Mouse (Mus musculus) ES-E14 (cell line): ENCODE data around the gene Mtmr14. TPM values are rescaled to one million over a fixed set of nuclear protein-coding genes. Genes with fewer than 3 reads are reported as not detected.

ENCODE experiments used
- DNase-seq: peaks from one replicate; pipeline ENCODE4 v3.0.0-alpha.2; 2013; ENCODE audit warnings: low read depth, low spot score
- H3K27ac ChIP-seq: 2 replicates; pipeline ENCODE4 v1.5.1; 2012; ENCODE audit warnings: low read depth, mild to moderate bottlenecking, low read length, moderate library complexity, mixed read lengths; ENCODE audit not compliant: poor library complexity, insufficient read depth, severe bottlenecking
- H3K36me3 ChIP-seq: 2 replicates; pipeline ENCODE4 v1.6.1; 2012; ENCODE audit warnings: mild to moderate bottlenecking, low read length, moderate library complexity, mixed read lengths; ENCODE audit not compliant: control insufficient read depth, poor library complexity, insufficient read depth, severe bottlenecking
- H3K4me1 ChIP-seq, 2 experiments: fragments of 150-350 bp in 1 of 2; sonication (generic) in 1 of 2; 2 replicates each; pipeline ENCODE4 v1.6.1; 2012; ENCODE audit warnings: low read length in 2 of 2, mild to moderate bottlenecking in 1 of 2, mixed read lengths in 1 of 2; ENCODE audit not compliant: control insufficient read depth in 2 of 2, insufficient read depth in 2 of 2, poor library complexity in 1 of 2
- H3K4me3 ChIP-seq, 2 experiments: fragments of 150-350 bp in 1 of 2; sonication (generic) in 1 of 2; 2 replicates each; pipeline ENCODE4 v1.5.1; 2012; ENCODE audit warnings: low read length in 2 of 2, low read depth in 1 of 2, mild to moderate bottlenecking in 1 of 2, mixed read lengths in 1 of 2; ENCODE audit not compliant: insufficient read depth in 1 of 2, poor library complexity in 1 of 2, severe bottlenecking in 1 of 2
- H3K9ac ChIP-seq: 2 replicates; pipeline ENCODE4 v1.6.1; 2012; ENCODE audit warnings: low read depth, mild to moderate bottlenecking, low read length, mixed read lengths; ENCODE audit not compliant: poor library complexity, insufficient read depth, severe bottlenecking
- H3K9me3 ChIP-seq: fragments of 150-350 bp; sonication (generic); 2 replicates; pipeline ENCODE4 v1.6.1; 2012; ENCODE audit warnings: low read depth, mild to moderate bottlenecking, low read length; ENCODE audit not compliant: control insufficient read depth, insufficient read depth
- CHD2 ChIP-seq: IDR thresholded peaks from 2 replicates; pipeline ENCODE4 v1.6.1; 2014; ENCODE audit warnings: mild to moderate bottlenecking, low read depth, low read length, inconsistent platforms
- HCFC1 ChIP-seq: IDR thresholded peaks from 2 replicates; pipeline ENCODE4 v1.6.1; 2012; ENCODE audit warnings: low read length, inconsistent platforms, borderline replicate concordance; ENCODE audit not compliant: insufficient read depth
- MAFK ChIP-seq: IDR thresholded peaks from 2 replicates; pipeline ENCODE4 v1.6.1; 2014; ENCODE audit warnings: mild to moderate bottlenecking, low read depth, low read length, inconsistent platforms; ENCODE audit not compliant: insufficient read depth
- ZC3H11A ChIP-seq: IDR thresholded peaks from 2 replicates; pipeline ENCODE4 v1.6.1; 2012; ENCODE audit warnings: low read depth, mild to moderate bottlenecking, inconsistent platforms, low read length, borderline replicate concordance
- ZNF384 ChIP-seq: IDR thresholded peaks from 2 replicates; pipeline ENCODE4 v1.6.1; 2012; ENCODE audit warnings: low read depth, low read length, inconsistent platforms
- in situ Hi-C, 2 experiments: fragments of 600-800 bp; cut with MboI; formaldehyde crosslinking; loops; one replicate each; pipeline ENCODE4 v1.15.1; 2025; ENCODE audit warnings: low sequenced_read_pairs in 2 of 2, inconsistent platforms in 1 of 2; ENCODE audit not compliant: unreplicated experiment in 2 of 2
- total RNA-seq: library from RNA; depleted of rRNA; stranded (reverse); fragments of 300-350 nt; gene quantifications from 2 replicates; pipeline ENCODE4 v1.2.3, GENCODE M21; 2012

Gene Mtmr14
- total RNA-seq, 1 experiment = 42.4 TPM

GRCm38 (mm10) chr6:113254899-113255298 is 17.3 kb downstream of the Mtmr14 start:
- TF ChIP-seq ZNF384 (no peak), CHD2 (no peak), ZC3H11A (no peak), HCFC1 (no peak), MAFK (no peak)
- Histone ChIP-seq H3K4me3 (no peak overlapping the region), H3K36me3 (peaks cover 24% of the 10 kb centered on the region; the same call in 1 of the 2 replicates)

DNA sequence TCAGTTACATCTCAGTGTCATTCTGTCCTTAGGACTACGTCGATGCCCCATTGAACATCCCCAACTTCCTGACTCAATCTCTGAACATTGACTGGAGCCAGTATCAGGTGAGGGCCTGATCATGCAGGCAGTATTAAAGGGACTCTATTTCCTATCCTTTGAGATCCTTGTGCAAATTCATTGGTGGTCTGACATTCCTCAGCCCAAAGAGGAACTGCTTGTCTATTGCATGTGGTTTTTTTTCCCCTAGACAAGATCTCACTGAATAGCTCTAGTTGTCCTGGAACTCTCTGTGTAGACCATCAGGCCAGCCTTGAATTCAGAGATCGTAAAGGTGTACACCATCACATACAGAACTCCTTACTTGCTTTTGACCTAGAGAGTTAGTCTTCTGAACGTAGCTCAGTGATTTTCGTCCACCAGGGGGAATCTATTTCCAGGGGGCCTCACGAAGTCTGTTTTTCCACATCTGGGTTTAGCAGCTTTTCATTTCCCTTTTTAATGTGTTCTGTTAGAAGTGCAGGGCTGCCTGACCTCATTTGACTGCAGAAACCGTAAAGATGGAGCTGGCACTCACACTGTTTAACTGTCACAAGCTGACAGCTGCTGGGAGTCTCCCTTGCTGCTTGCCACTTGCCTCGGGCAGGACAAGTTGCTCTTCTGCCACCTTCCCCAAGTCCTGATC is 23.7 kb downstream of the Mtmr14 start:
- no peak overlapping the region for H3K4me3 ChIP-seq
- peak overlapping the region; percentile 18; the same call in 1 of the 2 replicates for H3K27ac ChIP-seq
- TF ChIP-seq ZC3H11A = no peak
- peaks cover 0 to 2% of the 10 kb centered on the region in 2 experiments; a peak in 1 of 4 replicates for H3K4me1 ChIP-seq
- H3K36me3 ChIP-seq = peaks cover 36% of the 10 kb centered on the region
- no peaks in the 10 kb centered on the region for H3K9me3 ChIP-seq
- H3K9ac ChIP-seq = no peak overlapping the region
- in situ Hi-C loops = no loop called here
- DNase-seq = no peak

More at GRCm38 (mm10) chr6:113254899-113255298, 17.3 kb downstream of the Mtmr14 start:
- no peaks in the 10 kb centered on the region for H3K9me3 ChIP-seq
- no peak overlapping the region for H3K27ac ChIP-seq
- in situ Hi-C loops = no loop called here
- DNase-seq = no peak
- H3K4me1 ChIP-seq = 0 out of 4 replicates have a peak, but pooled peaks cover 0 to 2% of the 10 kb centered on the region in 2 experiments
- H3K9ac ChIP-seq = no peak overlapping the region

DNA sequence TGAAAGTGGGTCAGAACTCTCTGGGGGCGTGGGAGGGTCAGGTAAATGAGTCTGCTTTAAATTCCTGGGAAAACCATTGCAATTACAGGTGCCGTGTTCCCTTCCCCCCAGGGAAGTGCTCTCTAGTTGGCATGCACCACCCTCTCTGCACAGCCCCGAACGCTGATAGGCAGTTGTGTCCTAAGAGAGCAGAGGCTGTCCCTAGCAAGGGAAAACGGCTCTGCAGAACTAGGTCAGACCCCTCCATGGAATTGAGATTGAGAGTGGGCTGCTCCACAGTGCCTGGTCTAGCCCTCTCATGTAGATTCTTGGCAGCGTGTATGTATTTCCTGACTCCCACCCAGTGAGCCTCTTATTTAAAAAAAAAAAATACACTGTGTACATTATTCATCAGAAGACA is 25.9 kb downstream of the Mtmr14 start:
- no peak overlapping the region for H3K4me3 ChIP-seq
- H3K27ac ChIP-seq = no peak overlapping the region
- no peak for DNase-seq
- H3K36me3 ChIP-seq = peaks cover 34% of the 10 kb centered on the region
- H3K9ac ChIP-seq = no peak overlapping the region
- TF ChIP-seq ZC3H11A (no peak), HCFC1 (no peak), CHD2 (no peak), MAFK (no peak), ZNF384 (no peak)
- in situ Hi-C loops = no loop called here
- peaks cover 2 to 13% of the 10 kb centered on the region in 2 experiments; a peak in 3 of 4 replicates for H3K4me1 ChIP-seq
- no peaks in the 10 kb centered on the region for H3K9me3 ChIP-seq

GRCm38 (mm10) chr6:113264429-113264828 is 26.8 kb downstream of the Mtmr14 start:
- peaks cover 40% of the 10 kb centered on the region for H3K36me3 ChIP-seq

More at GRCm38 (mm10) chr6:113264429-113264828, 26.8 kb downstream of the Mtmr14 start:
- no peak overlapping the region for H3K9ac ChIP-seq
- no peak for DNase-seq
- no peak overlapping the region for H3K4me3 ChIP-seq
- in situ Hi-C loops = no loop called here
- H3K27ac ChIP-seq = no peak overlapping the region
- TF ChIP-seq MAFK (no peak), ZNF384 (no peak), CHD2 (no peak), ZC3H11A (no peak), HCFC1 (no peak)
- H3K4me1 ChIP-seq = peaks cover 2 to 11% of the 10 kb centered on the region in 2 experiments; a peak in 3 of 4 replicates
- H3K9me3 ChIP-seq = no peaks in the 10 kb centered on the region
